Mouse (Mus musculus) midbrain, embryonic 15.5 days (tissue): Measurements from ENCODE around the gene Chn2. TPM values are rescaled to one million over a fixed set of nuclear protein-coding genes. Genes with fewer than 3 reads are reported as not detected.

Source experiments
- ATAC-seq: fragments of 200-750 bp; cut with Nextera tagmentation; replicated peaks from 2 replicates; pipeline ENCODE4 v1.8.0; 2017; ENCODE audit warnings: moderate TSS enrichment
- H3K27ac ChIP-seq: fragments of 300-500 bp; sonication (generic); 2 replicates; pipeline ENCODE4 v1.5.1; 2015; ENCODE audit warnings: mild to moderate bottlenecking, inconsistent platforms
- H3K27me3 ChIP-seq: fragments of 300-500 bp; sonication (generic); replicated peaks from 2 replicates; pipeline ENCODE4 v1.6.1; 2015; ENCODE audit warnings: inconsistent platforms
- H3K36me3 ChIP-seq: fragments of 300-500 bp; sonication (generic); replicated peaks from 2 replicates; pipeline ENCODE4 v1.6.1; 2015; ENCODE audit warnings: inconsistent platforms
- H3K4me1 ChIP-seq: fragments of 300-500 bp; sonication (generic); 2 replicates; pipeline ENCODE4 v1.6.1; 2015; ENCODE audit warnings: inconsistent platforms
- H3K4me2 ChIP-seq: fragments of 300-500 bp; sonication (generic); 2 replicates; pipeline ENCODE4 v1.6.1; 2015; ENCODE audit warnings: inconsistent platforms, mild to moderate bottlenecking, moderate library complexity
- H3K4me3 ChIP-seq: fragments of 300-500 bp; sonication (generic); 2 replicates; pipeline ENCODE4 v1.5.1; 2015; ENCODE audit warnings: mild to moderate bottlenecking, inconsistent platforms
- H3K9ac ChIP-seq: fragments of 300-500 bp; sonication (generic); 2 replicates; pipeline ENCODE4 v1.6.1; 2015; ENCODE audit warnings: mild to moderate bottlenecking, inconsistent platforms
- H3K9me3 ChIP-seq: fragments of 300-500 bp; sonication (generic); 2 replicates; pipeline ENCODE4 v1.6.1; 2016; ENCODE audit warnings: inconsistent platforms
- WGBS: fragments of 180-500 bp; shearing (Covaris S2); methylation state at CpG from one replicate; pipeline ENCODE4 v1.1.7; 2015; ENCODE audit warnings: mixed read lengths; 5-methylcytosine and 5-hydroxymethylcytosine counted together
- polyA plus RNA-seq: library from polyadenylated mRNA; unstranded; fragments of >200 nt; fragmentation: Nextera tagmentation; extraction: Ambion mirVana; gene quantifications from 2 replicates; pipeline ENCODE4 v1.2.1, GENCODE M21; 2015

Chn2 gene
- polyA plus RNA-seq, 1 experiment from 2014 or later, result 37.5 TPM

DNA sequence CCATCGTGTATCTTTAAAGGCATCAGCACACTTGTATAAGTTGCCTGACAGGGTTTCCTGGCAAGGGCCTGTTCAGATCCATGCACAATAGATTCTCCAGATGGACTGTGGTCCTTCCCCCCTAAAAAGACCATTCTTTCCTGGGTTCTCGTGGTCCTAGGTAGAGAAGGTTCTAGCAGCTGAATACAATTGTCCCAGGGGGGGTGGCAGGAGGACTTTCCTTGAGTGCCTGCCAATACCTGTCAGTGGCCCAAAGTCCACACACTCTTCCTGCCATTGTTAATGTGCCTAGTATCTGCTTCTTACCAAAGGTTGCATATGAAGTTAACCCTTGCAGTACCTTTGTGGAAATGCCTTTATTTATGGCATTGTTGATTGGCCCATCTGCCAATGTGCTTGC lies 257.9 kb downstream of the Chn2 start:
- no peak overlapping the region for H3K9ac ChIP-seq
- 0 out of 2 replicates have a peak, but pooled peaks cover 3% of the 10 kb centered on the region for H3K36me3 ChIP-seq
- no peak overlapping the region for H3K27ac ChIP-seq
- no peaks in the 10 kb centered on the region; the same call in 1 of the 2 replicates for H3K4me1 ChIP-seq
- 80% methylated on average over 2 of the region's 2 CpGs for WGBS
- H3K9me3 ChIP-seq, result no peaks in the 10 kb centered on the region
- no peak overlapping the region for H3K4me3 ChIP-seq
- no peak overlapping the region for H3K4me2 ChIP-seq
- no peak for ATAC-seq
- no peaks in the 10 kb centered on the region for H3K27me3 ChIP-seq

DNA sequence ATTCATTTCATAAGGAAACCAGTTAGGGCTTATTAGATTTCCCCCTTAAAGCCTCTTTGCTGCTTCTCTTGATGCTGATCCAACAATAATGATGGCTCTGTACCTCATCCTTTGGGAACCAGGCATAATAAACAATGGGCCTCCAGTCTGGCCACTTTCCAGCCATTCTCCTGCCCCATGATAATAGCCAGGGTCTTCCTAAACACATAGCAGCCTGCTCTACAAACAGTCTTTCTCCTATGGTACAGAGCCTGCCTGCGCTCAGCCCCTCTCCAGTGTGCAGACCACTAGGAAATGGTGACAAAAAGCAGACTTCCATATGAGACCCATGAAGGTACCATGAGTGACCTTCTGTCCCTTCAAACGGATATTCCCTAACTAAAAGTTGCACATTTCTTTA lies 260.1 kb downstream of the Chn2 start:
- 0 out of 2 replicates have a peak, but pooled peaks cover 3% of the 10 kb centered on the region for H3K36me3 ChIP-seq
- no peak for ATAC-seq
- H3K4me2 ChIP-seq, result no peak overlapping the region
- no peaks in the 10 kb centered on the region for H3K9me3 ChIP-seq
- no peaks in the 10 kb centered on the region; the same call in 1 of the 2 replicates for H3K4me1 ChIP-seq
- no peak overlapping the region for H3K27ac ChIP-seq
- 70% methylated on average over 2 of the region's 2 CpGs for WGBS
- H3K27me3 ChIP-seq, result no peaks in the 10 kb centered on the region
- no peak overlapping the region for H3K9ac ChIP-seq
- no peak overlapping the region for H3K4me3 ChIP-seq

DNA sequence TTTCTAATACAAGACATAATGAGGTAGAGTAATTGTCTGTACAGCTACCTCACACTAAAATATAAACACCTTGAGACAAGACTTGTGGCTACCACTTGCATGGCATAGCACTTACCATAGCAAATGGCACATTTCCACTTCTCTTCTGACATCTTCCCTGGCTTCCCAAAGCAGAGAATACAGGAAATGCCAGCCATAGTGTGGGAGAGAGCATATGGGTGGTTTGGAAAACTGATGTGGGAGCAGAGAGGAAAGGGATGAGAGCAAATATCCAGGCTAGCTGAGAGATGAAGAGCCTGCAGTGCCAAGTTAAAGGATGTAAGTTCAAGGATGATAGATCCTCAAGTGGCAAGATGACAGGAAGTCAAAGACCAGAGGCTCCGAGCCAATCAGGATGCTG lies 266.4 kb downstream of the Chn2 start:
- 92% methylated on average over 1 of the region's 1 CpGs for WGBS
- H3K9me3 ChIP-seq, result no peaks in the 10 kb centered on the region
- no peaks in the 10 kb centered on the region for H3K4me1 ChIP-seq
- no peak overlapping the region for H3K4me2 ChIP-seq
- H3K27ac ChIP-seq, result no peak overlapping the region
- no peak for ATAC-seq
- no peak overlapping the region for H3K9ac ChIP-seq
- H3K4me3 ChIP-seq, result no peak overlapping the region
- no peaks in the 10 kb centered on the region for H3K27me3 ChIP-seq
- no peaks in the 10 kb centered on the region for H3K36me3 ChIP-seq

DNA sequence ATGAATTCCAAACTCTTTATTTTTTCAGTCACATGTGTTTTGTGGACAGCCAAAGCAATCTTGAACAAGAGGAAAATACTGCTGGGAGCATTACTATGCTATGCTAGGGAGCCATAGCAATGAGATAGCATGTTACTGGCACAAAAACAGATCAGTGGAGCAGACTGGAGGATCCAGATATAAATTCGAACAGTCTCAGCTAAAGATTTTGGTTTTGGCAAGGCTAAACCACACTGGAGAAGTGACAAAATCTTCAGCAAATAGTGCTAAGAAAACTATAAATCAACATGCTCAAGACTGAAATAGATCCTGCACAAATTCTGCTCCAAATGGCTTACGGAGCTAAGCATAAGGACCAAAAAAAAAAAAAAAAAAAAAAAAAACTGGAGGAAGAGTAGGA lies 273.7 kb downstream of the Chn2 start:
- no peaks in the 10 kb centered on the region for H3K27me3 ChIP-seq

DNA sequence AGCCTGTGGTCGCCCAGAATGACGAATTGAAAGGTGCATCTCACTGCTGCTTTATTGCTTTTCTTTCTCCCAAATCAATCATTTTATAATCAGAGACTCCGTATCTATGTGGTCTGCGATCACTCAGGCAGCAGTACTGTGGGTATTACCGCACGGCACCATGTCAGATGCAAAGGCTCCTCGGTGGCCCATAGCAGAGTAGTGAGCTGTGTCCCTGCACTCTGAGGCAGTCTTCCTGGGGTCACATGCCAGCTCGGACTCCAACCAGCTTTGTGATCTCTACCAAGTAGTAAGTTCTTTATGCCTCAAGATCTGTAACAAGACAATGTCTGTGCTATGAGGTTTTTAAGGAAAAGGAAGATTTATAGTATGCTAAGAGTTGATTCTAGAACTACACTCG lies 279.3 kb downstream of the Chn2 start:
- no peak for ATAC-seq

More for the DNA sequence above, 273.7 kb downstream of the Chn2 start:
- H3K9ac ChIP-seq, result no peak overlapping the region
- no peak overlapping the region for H3K4me2 ChIP-seq
- no peaks in the 10 kb centered on the region for H3K9me3 ChIP-seq
- no peak overlapping the region for H3K27ac ChIP-seq
- 89% methylated on average over 2 of the region's 2 CpGs for WGBS
- no peak overlapping the region for H3K4me3 ChIP-seq
- H3K36me3 ChIP-seq, result no peaks in the 10 kb centered on the region
- no peaks in the 10 kb centered on the region for H3K4me1 ChIP-seq
- ATAC-seq, result no peak

DNA sequence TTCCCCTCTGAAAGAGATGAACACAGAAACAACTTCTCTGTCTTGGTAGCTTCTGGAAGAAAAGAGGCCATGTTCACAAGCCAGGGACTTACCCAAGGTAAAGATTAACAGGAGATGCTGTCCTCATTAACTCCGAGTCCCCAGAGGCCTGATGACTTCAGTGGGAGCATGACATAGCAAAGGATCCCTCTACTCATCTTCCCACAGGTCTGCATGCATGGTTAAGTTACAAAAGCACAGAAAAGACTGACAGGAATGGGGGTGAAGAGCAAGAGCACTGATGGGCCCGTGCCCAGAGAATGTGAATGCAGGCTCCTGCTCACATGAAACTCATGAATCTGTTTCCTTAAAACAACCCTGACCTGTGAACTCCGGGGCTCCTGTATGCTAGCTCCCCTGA lies 279.8 kb downstream of the Chn2 start:
- no peak overlapping the region for H3K27ac ChIP-seq
- H3K4me1 ChIP-seq, result no peaks in the 10 kb centered on the region
- 75% methylated on average over 3 of the region's 3 CpGs for WGBS
- H3K4me3 ChIP-seq, result no peak overlapping the region
- peaks cover 4% of the 10 kb centered on the region; the same call in 1 of the 2 replicates for H3K27me3 ChIP-seq
- no peak for ATAC-seq
- no peak overlapping the region for H3K4me2 ChIP-seq
- H3K9me3 ChIP-seq, result no peaks in the 10 kb centered on the region
- no peak overlapping the region for H3K9ac ChIP-seq
- no peaks in the 10 kb centered on the region for H3K36me3 ChIP-seq

More for the DNA sequence above, 279.3 kb downstream of the Chn2 start:
- H3K4me2 ChIP-seq, result no peak overlapping the region
- no peaks in the 10 kb centered on the region for H3K36me3 ChIP-seq
- H3K4me3 ChIP-seq, result no peak overlapping the region
- H3K4me1 ChIP-seq, result no peaks in the 10 kb centered on the region
- no peaks in the 10 kb centered on the region for H3K27me3 ChIP-seq
- no peak overlapping the region for H3K9ac ChIP-seq
- no peak overlapping the region for H3K27ac ChIP-seq
- WGBS, result 88% methylated on average over 9 of the region's 9 CpGs
- no peaks in the 10 kb centered on the region for H3K9me3 ChIP-seq

DNA sequence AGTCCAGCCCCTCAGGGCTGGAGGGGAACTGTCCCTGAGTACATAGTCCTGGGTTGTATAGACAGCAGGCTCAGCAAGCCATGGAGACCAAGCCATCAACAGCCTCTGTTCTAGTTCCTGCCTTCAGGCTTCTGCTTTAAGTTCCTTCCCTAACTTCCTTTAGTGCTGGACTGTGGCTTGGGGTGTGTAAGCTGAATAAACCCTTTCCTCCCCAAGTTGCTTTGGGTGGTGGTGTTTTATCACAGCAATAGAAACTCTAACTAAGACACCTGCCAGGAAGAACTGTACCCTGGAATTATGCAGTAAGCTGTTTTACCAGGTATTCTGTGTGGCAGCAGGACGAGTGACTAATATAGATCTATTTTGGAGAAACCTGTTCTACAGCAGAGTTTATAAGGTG lies 280.9 kb downstream of the Chn2 start:
- no peak overlapping the region for H3K4me3 ChIP-seq
- H3K36me3 ChIP-seq, result no peaks in the 10 kb centered on the region
- H3K9me3 ChIP-seq, result no peaks in the 10 kb centered on the region
- H3K4me1 ChIP-seq, result no peaks in the 10 kb centered on the region
- WGBS, result 81% methylated on average over 1 of the region's 1 CpGs
- H3K9ac ChIP-seq, result no peak overlapping the region
- no peak overlapping the region for H3K4me2 ChIP-seq
- no peak for ATAC-seq
- H3K27ac ChIP-seq, result no peak overlapping the region
- H3K27me3 ChIP-seq, result peaks cover 14% of the 10 kb centered on the region

DNA sequence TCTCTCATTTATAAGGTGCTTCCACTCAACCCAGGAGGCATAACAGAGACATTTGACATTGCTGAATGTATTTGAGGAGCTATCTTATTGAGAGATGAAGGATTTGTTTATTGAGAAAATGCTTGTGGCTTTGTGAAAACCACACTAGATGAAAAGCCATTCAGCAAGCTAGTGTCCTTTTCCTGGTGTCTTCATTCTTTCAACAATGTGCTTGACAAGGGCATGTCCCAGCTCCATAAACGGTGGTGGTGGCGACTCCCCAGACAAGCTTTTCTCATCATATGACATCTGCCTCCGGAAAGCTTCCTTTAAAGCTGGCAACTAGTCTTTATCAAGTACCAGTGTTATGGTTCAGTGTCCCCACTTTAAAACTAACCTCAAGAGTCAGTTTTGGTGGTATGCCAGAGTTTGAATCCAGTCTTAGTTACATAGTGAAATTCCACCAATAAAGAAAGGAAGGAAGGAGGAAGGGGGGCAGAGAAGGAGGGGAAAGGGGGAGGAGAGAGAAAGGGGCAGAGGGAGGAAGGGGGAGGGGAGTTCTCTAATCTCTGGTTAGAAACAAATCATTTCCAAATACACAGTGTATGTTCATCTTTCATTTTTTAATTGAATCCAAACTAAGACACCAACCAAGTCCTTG lies 286.0 kb downstream of the Chn2 start, which contains the start of gene Prr15:
TSS of gene Prr15 (plus strand) at position 590 of the 640 bp plus-strand sequence.
- no peak within 1 kb of the TSS for H3K27ac ChIP-seq
- H3K27me3 ChIP-seq, result peaks cover 58% of the 10 kb centered on the region
- H3K9me3 ChIP-seq, result no peaks in the 10 kb centered on the region
- H3K4me3 ChIP-seq, result peak within 1 kb of the TSS; percentile 46
- ATAC-seq, result no peak
- peak within 1 kb of the TSS; percentile 94 for H3K4me2 ChIP-seq
- H3K36me3 ChIP-seq, result no peaks in the 10 kb centered on the region
- WGBS, result 58% methylated on average over 3 of the region's 3 CpGs
- H3K4me1 ChIP-seq, result peaks cover 19% of the 10 kb centered on the region
- no peak within 1 kb of the TSS for H3K9ac ChIP-seq

DNA sequence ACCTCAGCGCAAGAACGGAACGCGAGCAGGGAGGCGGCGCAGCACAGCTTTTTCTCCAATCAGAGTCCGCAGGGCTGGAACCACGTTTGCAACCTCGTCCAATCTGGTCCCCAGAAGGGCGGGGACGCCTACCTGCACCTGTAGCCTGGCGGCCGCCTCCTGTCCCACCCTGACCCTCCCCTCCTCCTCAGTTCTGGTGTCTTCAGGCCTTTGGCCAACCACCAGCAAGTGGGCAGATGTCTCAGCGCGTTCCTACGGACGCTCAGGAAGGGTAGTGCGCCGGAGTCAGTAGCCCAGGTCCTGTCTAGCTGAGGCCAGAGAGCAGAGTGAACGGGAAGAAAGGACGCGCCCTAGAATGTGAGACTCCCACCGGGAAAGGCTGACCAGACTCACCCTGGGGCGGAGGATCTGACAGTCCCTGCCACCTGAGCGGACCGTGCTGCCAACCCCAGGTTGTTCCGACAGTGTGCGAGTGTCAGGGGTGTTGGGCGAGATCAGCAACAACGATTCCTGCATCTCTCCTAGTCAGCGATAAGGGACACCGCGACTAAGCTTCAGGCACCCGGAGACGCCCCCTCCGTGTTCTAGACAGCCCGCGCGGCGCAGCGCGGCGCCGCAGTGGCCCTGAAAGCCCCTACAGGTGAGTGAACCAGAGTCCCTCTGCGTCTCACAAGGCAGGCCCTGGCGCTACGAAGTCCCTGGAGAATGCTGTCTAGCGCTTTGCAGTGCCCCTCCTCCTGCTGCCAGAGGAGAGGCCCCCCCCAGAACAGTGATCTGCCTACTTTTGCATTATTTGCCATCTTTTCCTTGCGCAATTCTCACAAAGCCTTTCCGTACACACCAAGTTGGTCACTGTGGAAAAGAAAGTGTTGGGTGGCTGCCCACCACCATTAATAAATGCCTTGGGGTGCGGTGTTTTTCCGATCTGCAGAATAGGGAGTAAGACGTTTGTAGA lies 287.6 kb downstream of the Chn2 start:
- Histone ChIP-seq H3K36me3 (no peaks in the 10 kb centered on the region), H3K9ac (peak overlapping the region; percentile 36), H3K4me3 (peak overlapping the region; percentile 46), H3K9me3 (no peaks in the 10 kb centered on the region), H3K4me1 (peaks cover 22% of the 10 kb centered on the region), H3K4me2 (peak overlapping the region; percentile 94), H3K27ac (no peak overlapping the region), H3K27me3 (peaks cover 59% of the 10 kb centered on the region)
- ATAC-seq, result peak; percentile 85
- under 1% methylated on average over 53 of the region's 53 CpGs for WGBS

DNA sequence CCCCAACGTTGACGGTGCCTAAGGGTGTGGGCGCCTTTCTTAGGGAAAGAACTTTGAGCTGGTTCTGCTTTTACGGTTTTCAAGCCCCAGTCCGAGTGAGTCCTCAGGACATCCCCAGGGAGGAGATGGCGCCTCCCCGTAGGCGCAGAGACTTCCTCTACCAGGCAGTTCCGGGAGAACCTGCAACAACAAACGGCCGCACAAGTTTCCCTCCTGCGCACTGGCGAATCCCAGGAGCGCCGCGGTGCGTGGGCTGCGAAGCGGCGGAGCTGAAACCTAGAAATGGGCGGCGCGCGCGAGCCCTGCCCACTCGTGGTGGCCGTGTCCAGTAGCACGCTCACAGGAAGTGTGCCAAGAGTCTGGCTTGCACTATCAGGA lies 288.3 kb downstream of the Chn2 start:
- WGBS, result under 1% methylated on average over 28 of the region's 28 CpGs
- H3K4me3 ChIP-seq, result peak overlapping the region; percentile 46
- no peak for ATAC-seq
- H3K36me3 ChIP-seq, result no peaks in the 10 kb centered on the region
- peak overlapping the region; percentile 94 for H3K4me2 ChIP-seq
- H3K27ac ChIP-seq, result no peak overlapping the region
- no peaks in the 10 kb centered on the region for H3K9me3 ChIP-seq
- peaks cover 29% of the 10 kb centered on the region for H3K4me1 ChIP-seq
- peaks cover 59% of the 10 kb centered on the region for H3K27me3 ChIP-seq
- H3K9ac ChIP-seq, result 0 out of 2 replicates have a peak overlapping the region, but pooled peaks have one; percentile 36

DNA sequence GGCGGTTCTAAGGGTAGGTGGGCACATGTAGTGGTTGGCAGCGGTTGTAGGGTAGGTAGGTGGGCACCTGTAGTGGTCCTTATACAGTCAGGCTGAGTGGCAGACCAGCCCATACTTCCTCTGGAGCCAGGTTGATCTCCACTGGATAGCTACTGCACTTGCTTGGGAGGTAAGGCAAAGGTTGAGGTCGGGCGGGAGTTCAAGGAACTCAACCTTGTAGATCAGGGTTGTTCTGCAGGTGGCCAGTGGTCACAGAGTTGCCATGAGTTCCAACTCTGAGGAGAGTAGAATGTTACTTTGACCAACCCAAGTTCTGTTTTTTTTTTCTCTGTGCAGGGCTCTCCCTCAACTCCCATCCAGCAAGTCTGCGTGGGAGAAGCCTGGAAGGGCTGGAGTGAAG lies 289.4 kb downstream of the Chn2 start:
- no peak for ATAC-seq
- Histone ChIP-seq H3K36me3 (no peaks in the 10 kb centered on the region), H3K9me3 (no peaks in the 10 kb centered on the region), H3K4me1 (peaks cover 37% of the 10 kb centered on the region), H3K27me3 (peaks cover 59% of the 10 kb centered on the region), H3K27ac (no peak overlapping the region), H3K4me2 (no peak overlapping the region), H3K4me3 (no peak overlapping the region), H3K9ac (no peak overlapping the region)
- WGBS, result 93% methylated on average over 5 of the region's 5 CpGs

DNA sequence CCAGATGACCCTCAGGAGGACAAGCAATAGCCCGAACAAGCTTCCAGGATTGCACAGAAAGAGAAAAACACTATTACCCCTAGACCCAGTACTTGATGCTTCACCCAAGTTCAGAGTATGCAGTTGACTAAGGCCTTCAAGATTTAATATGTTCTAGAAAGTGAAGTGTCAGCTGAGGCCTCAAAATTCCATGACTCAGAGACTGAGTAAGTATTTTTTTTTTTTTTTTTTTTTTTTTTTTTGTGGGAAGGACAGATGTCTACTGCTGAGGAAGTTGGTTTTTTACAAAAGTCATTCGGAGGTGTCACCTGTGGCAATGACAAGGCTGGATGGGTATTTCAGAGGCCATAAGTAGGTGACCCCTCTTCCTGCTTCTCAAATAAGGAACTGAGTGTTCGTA lies 290.2 kb downstream of the Chn2 start:
- ATAC-seq, result no peak
- H3K4me2 ChIP-seq, result no peak overlapping the region
- WGBS, result 96% methylated on average over 3 of the region's 3 CpGs
- H3K4me3 ChIP-seq, result no peak overlapping the region
- H3K9ac ChIP-seq, result no peak overlapping the region
- no peaks in the 10 kb centered on the region for H3K36me3 ChIP-seq
- H3K4me1 ChIP-seq, result peaks cover 41% of the 10 kb centered on the region
- H3K9me3 ChIP-seq, result no peaks in the 10 kb centered on the region
- no peak overlapping the region for H3K27ac ChIP-seq
- peaks cover 51% of the 10 kb centered on the region for H3K27me3 ChIP-seq
